Mouse (Mus musculus) CH12.LX (cell line): ENCODE measurements around the gene Gngt2. TPM values are rescaled to one million over a fixed set of nuclear protein-coding genes. Genes with fewer than 3 reads are reported as not detected.

Experiments used
- DNase-seq: peaks from one replicate; pipeline ENCODE4 v3.0.0-alpha.2; 2013; ENCODE audit errors: extremely low read depth
- H3K27ac ChIP-seq: 2 replicates; pipeline ENCODE4 v1.5.1; 2012; ENCODE audit warnings: low read depth, mild to moderate bottlenecking, control low read depth, moderate library complexity; ENCODE audit not compliant: insufficient read depth
- H3K27me3 ChIP-seq: replicated peaks from 2 replicates; pipeline ENCODE3; 2012; ENCODE audit warnings: inconsistent platforms
- H3K36me3 ChIP-seq, 2 experiments: replicated peaks in 1 of 2; 2 replicates each; pipeline versions ENCODE3 to v1.6.1; 2012; ENCODE audit warnings: inconsistent platforms in 1 of 2, low read length in 1 of 2, mild to moderate bottlenecking in 1 of 2, mixed read lengths in 1 of 2, moderate library complexity in 1 of 2; ENCODE audit not compliant: control insufficient read depth in 1 of 2, insufficient read depth in 1 of 2
- H3K4me1 ChIP-seq, 2 experiments: 2 replicates each; pipeline ENCODE4 v1.6.1; 2012; ENCODE audit warnings: inconsistent platforms in 1 of 2, moderate library complexity in 1 of 2; ENCODE audit not compliant: insufficient read depth in 2 of 2, control insufficient read depth in 1 of 2
- H3K4me2 ChIP-seq: 2 replicates; pipeline ENCODE4 v1.6.1; 2012; ENCODE audit warnings: low read depth, mild to moderate bottlenecking, control low read depth; ENCODE audit not compliant: poor library complexity, insufficient read depth, severe bottlenecking
- H3K4me3 ChIP-seq, 3 experiments: fragments of 150-350 bp in 1 of 3; sonication (generic) in 1 of 3; replicated peaks in 1 of 3; 2 replicates each; pipeline versions ENCODE3 to v1.5.1; 2011 to 2012; ENCODE audit warnings: low read depth in 2 of 3, low read length in 2 of 3, mild to moderate bottlenecking in 2 of 3, moderate library complexity in 2 of 3, control low read depth in 1 of 3, improper control_type of control experiment in 1 of 3, inconsistent platforms in 1 of 3, mixed read lengths in 1 of 3; ENCODE audit not compliant: poor library complexity in 1 of 3
- H3K79me2 ChIP-seq: replicated peaks from 2 replicates; pipeline ENCODE4 v1.6.1; 2012; ENCODE audit warnings: mild to moderate bottlenecking, moderate library complexity; ENCODE audit not compliant: control insufficient read depth, poor library complexity, insufficient read depth, severe bottlenecking; ENCODE audit errors: extremely low read depth
- H3K9ac ChIP-seq: 2 replicates; pipeline ENCODE4 v1.6.1; 2012; ENCODE audit warnings: low read depth, mild to moderate bottlenecking, control low read depth, moderate library complexity; ENCODE audit not compliant: insufficient read depth
- H3K9me3 ChIP-seq: replicated peaks from 2 replicates; pipeline ENCODE3; 2012; ENCODE audit warnings: low read length, inconsistent platforms, mixed read lengths
- ELF1 ChIP-seq: IDR thresholded peaks from 2 replicates; pipeline ENCODE4 v1.6.1; 2014; ENCODE audit warnings: low read depth, mild to moderate bottlenecking, inconsistent platforms, low read length, improper control_type of control experiment
- ETS1 ChIP-seq: conservative IDR thresholded peaks from 2 replicates; pipeline ENCODE4 v1.6.1; 2012; ENCODE audit warnings: low read depth, mild to moderate bottlenecking, inconsistent platforms, low read length, improper control_type of control experiment, moderate library complexity
- HCFC1 ChIP-seq: IDR thresholded peaks from 2 replicates; pipeline ENCODE4 v1.6.1; 2012; ENCODE audit warnings: low read depth, mild to moderate bottlenecking, inconsistent platforms, low read length, improper control_type of control experiment
- MAX ChIP-seq: IDR thresholded peaks from 2 replicates; pipeline ENCODE4 v1.6.1; 2011; ENCODE audit warnings: low read length, improper control_type of control experiment
- MEF2A ChIP-seq: IDR thresholded peaks from 2 replicates; pipeline ENCODE4 v1.6.1; 2014; ENCODE audit warnings: low read depth, mild to moderate bottlenecking, inconsistent platforms, low read length, improper control_type of control experiment, borderline replicate concordance
- MXI1 ChIP-seq: IDR thresholded peaks from 2 replicates; pipeline ENCODE4 v1.6.1; 2011; ENCODE audit warnings: mild to moderate bottlenecking, low read depth, low read length, improper control_type of control experiment
- NELFE ChIP-seq: IDR thresholded peaks from 2 replicates; pipeline ENCODE4 v1.6.1; 2011; ENCODE audit warnings: low read depth, low read length, improper control_type of control experiment
- NRF1 ChIP-seq: IDR thresholded peaks from 2 replicates; pipeline ENCODE4 v1.6.1; 2014; ENCODE audit warnings: low read depth, mild to moderate bottlenecking, inconsistent platforms, low read length, improper control_type of control experiment, moderate library complexity
- POLR2AphosphoS2 ChIP-seq: IDR thresholded peaks from 2 replicates; pipeline ENCODE4 v1.6.1; 2011; ENCODE audit warnings: low read depth, low read length, improper control_type of control experiment
- TBP ChIP-seq: conservative IDR thresholded peaks from 2 replicates; pipeline ENCODE4 v1.6.1; 2011; ENCODE audit warnings: low read depth, low read length, improper control_type of control experiment
- ZNF384 ChIP-seq: IDR thresholded peaks from 2 replicates; pipeline ENCODE4 v1.6.1; 2012; ENCODE audit warnings: low read depth, low read length, improper control_type of control experiment, inconsistent platforms
- dilution Hi-C: fragments of 300-500 bp; cut with MboI; formaldehyde crosslinking; loops from 2 replicates; pipeline ENCODE4 v1.14.3; 2020; ENCODE audit warnings: low sequenced_read_pairs; ENCODE audit not compliant: extremely low pct_unique_long_range_greater_than_20kb, extremely low pct_ligation_motif_present
- in situ Hi-C: fragments of 300-500 bp; cut with MboI; formaldehyde crosslinking; loops from 3 replicates; pipeline ENCODE4 v1.14.3; 2019; ENCODE audit warnings: low sequenced_read_pairs, low pct_ligation_motif_present, low pct_unique_long_range_greater_than_20kb, mixed read lengths
- polyA plus RNA-seq: library from polyadenylated mRNA; unstranded; fragments of >175 nt; gene quantifications from 2 replicates; pipeline ENCODE4 v1.2.1, GENCODE M21; 2012; ENCODE audit warnings: low read depth; ENCODE audit not compliant: insufficient read length
- total RNA-seq, 2 experiments: library from RNA; depleted of rRNA; stranded (reverse); fragments of 300-350 nt in 1 of 2; fragments of >200 nt in 1 of 2; gene quantifications; 2 replicates each; pipeline ENCODE4 v1.2.3; 2012 to 2014

Gngt2 gene
- total and polyA plus RNA-seq, 3 experiments = 136 to 157 (median 143) TPM

GRCm38 (mm10) chr11:95808448-95809011 is 28.5 kb upstream of the Gngt2 start:
- H3K27ac ChIP-seq = no peak overlapping the region
- no peaks in the 10 kb centered on the region for H3K27me3 ChIP-seq
- H3K79me2 ChIP-seq = no peaks in the 10 kb centered on the region
- no peak overlapping the region for H3K9ac ChIP-seq
- in situ Hi-C loops = no loop called here
- no peak for DNase-seq
- dilution Hi-C loops = no loop called here
- TF ChIP-seq TBP = no peak
- peaks cover 18% of the 10 kb centered on the region for H3K9me3 ChIP-seq
- H3K4me1 ChIP-seq = peaks cover 8 to 19% of the 10 kb centered on the region in 2 experiments
- no peak overlapping the region for H3K4me2 ChIP-seq
- H3K36me3 ChIP-seq = no peaks in the 10 kb centered on the region
- no peak overlapping the region for H3K4me3 ChIP-seq

- in situ Hi-C loops (no loop called here), dilution Hi-C loops (no loop called here)
- Histone ChIP-seq H3K36me3 (no peaks in the 10 kb centered on the region), H3K4me1 (peaks cover 8 to 19% of the 10 kb centered on the region in 2 experiments), H3K9me3 (peaks cover 25% of the 10 kb centered on the region), H3K9ac (no peak overlapping the region), H3K4me3 (no peak overlapping the region), H3K4me2 (no peak overlapping the region), H3K79me2 (no peaks in the 10 kb centered on the region), H3K27me3 (peaks cover 2% of the 10 kb centered on the region), H3K27ac (no peak overlapping the region)
- no peak for DNase-seq
- no peak for TF ChIP-seq ELF1
- TF ChIP-seq ETS1 = no peak
- no peak for TF ChIP-seq NELFE
Observed at GRCm38 (mm10) chr11:95809603-95810002, 27.4 kb upstream of the Gngt2 start.

GRCm38 (mm10) chr11:95810828-95811227 is 26.2 kb upstream of the Gngt2 start:
- peaks cover 3 to 12% of the 10 kb centered on the region in 2 experiments for H3K4me1 ChIP-seq

GRCm38 (mm10) chr11:95811741-95812140 is 25.3 kb upstream of the Gngt2 start:
- no peak overlapping the region for H3K4me2 ChIP-seq
- H3K4me3 ChIP-seq = no peak overlapping the region
- peaks cover 28% of the 10 kb centered on the region for H3K9me3 ChIP-seq
- no peak overlapping the region for H3K27ac ChIP-seq
- H3K9ac ChIP-seq = no peak overlapping the region
- in situ Hi-C loops (no loop called here), dilution Hi-C loops (no loop called here)
- H3K79me2 ChIP-seq = no peaks in the 10 kb centered on the region
- peaks cover 7% of the 10 kb centered on the region for H3K27me3 ChIP-seq
- peaks cover 3 to 11% of the 10 kb centered on the region in 2 experiments for H3K4me1 ChIP-seq
- DNase-seq = no peak
- no peaks in the 10 kb centered on the region for H3K36me3 ChIP-seq
- no peak for TF ChIP-seq HCFC1
- no peak for TF ChIP-seq TBP
- 0 out of 2 replicates have a peak, but pooled peaks have one; percentile 7 for TF ChIP-seq MAX
- no peak for TF ChIP-seq POLR2AphosphoS2
- no peak for TF ChIP-seq MXI1
- no peak for TF ChIP-seq MEF2A

More at GRCm38 (mm10) chr11:95810828-95811227, 26.2 kb upstream of the Gngt2 start:
- H3K4me3 ChIP-seq = no peak overlapping the region
- dilution Hi-C loops = no loop called here
- H3K36me3 ChIP-seq = no peaks in the 10 kb centered on the region
- no peak for DNase-seq
- in situ Hi-C loops = no loop called here
- no peaks in the 10 kb centered on the region for H3K79me2 ChIP-seq
- TF ChIP-seq NRF1 = no peak
- TF ChIP-seq HCFC1 = no peak
- TF ChIP-seq ZNF384 = peak; percentile 59; the same call in 1 of the 2 replicates
- no peak overlapping the region for H3K27ac ChIP-seq
- peaks cover 5% of the 10 kb centered on the region for H3K27me3 ChIP-seq
- no peak overlapping the region for H3K4me2 ChIP-seq
- H3K9ac ChIP-seq = no peak overlapping the region
- peaks cover 27% of the 10 kb centered on the region for H3K9me3 ChIP-seq
